Mouse (Mus musculus): ENCODE data around the gene Nfyb.

DNA sequence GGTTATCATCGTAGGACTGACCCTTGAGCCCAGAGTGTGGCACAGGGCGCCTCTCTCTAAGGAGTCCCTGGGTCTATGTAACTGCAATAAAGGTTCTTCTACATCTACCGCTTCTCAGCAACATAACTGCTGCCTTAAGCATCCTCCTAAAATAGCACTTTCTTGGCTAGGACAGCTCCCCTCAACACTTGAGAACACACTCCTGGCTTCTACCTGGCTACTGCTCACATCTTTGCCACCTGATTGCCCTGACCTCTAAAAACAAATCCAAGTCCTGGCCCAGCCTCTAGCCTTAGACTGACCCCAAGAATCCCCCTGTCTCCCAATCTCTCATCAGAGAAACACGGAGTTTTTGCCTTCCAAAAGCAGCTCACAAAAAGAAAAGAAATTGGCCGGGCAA, 10.9 kb upstream of the Nfyb start:
- TF ChIP-seq CTCF (IDR thresholded peaks at IDR 0.05; ENCODE audit: low read depth) = no peak
- no peak for TF ChIP-seq EP300 (IDR thresholded peaks at IDR 0.05; ENCODE audit: low read depth)

Measured in liver, postnatal 0 days (tissue).